Mouse (Mus musculus) spleen, postnatal 4 days (tissue): Measurements from ENCODE around the gene Onecut1.

ENCODE experiments used
- DNase-seq, 2 experiments: peaks; one replicate each; pipeline ENCODE4 v3.0.0; 2022; ENCODE audit warnings: low spot score in 2 of 2

Gene Onecut1

DNA sequence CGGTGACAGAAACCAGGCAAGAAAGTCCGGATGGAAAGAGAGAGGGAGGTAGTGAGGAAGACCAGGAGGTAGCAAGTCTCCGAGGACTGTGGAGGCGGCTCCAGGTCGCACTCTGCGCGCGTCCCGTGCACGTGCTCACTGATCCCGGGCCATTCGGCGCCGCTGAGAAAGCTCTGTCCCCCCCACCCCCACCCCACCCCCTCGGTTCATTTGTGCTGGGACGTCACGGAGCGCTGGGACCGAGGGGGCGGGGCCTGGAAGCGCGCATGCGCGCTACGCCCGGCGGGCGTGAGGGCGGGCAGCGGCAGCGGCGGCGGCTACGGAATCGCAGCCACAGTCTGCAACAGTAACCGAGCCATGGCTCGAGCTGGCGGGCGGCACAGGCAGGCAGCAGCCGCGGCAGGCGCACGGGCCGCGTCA lies at the start of gene Onecut1:
Gene Onecut1, plus strand, starts transcription at position 361 of the 420 bp plus-strand sequence.
- no peak for DNase-seq

GRCm38 (mm10) chr9:74819736-74820511 lies 41.8 kb upstream of the Onecut1 start:
- DNase-seq: no peak

DNA sequence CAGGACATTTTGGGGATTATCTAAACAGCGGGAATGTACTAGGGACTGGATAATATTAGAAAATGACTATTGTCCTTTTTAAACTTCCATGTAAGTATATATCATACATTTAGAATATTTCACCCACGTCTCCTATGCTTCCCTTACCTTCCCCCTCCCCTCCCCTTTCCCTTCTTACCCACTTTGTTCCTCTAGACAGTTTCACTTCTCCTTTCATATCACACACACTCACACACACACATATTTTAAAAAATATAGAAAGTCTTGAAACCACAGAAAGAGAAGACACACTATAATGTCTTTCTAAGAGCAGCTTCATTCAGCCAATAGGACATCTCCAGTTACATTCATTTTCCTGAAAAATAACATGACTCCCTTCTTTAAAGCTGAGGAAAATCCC lies 36.6 kb upstream of the Onecut1 start:
- no peak for DNase-seq

DNA sequence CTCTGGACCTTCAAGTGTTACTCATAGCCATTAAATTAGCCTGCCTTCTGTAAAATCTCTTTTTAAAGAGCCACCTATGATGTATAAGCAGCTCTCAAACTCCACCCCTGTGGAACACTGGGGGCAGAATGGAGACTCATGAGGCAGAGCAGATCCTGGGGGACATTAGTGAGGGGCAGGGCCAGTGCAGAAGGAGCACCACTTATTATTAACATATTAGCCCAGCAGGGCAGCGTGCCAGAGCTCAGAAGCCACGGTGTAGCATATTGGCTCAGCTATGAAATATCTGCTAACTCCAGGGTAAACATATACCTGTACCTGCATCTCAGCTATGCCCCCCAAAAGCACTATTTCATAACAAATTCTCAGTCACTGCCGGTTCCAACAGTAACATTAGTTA lies 32.5 kb upstream of the Onecut1 start:
- DNase-seq: no peak

- no peak for DNase-seq
Measured at GRCm38 (mm10) chr9:74842890-74843289, 18.8 kb upstream of the Onecut1 start.

GRCm38 (mm10) chr9:74846867-74847830 lies 14.6 kb upstream of the Onecut1 start:
- DNase-seq: no peak

DNA sequence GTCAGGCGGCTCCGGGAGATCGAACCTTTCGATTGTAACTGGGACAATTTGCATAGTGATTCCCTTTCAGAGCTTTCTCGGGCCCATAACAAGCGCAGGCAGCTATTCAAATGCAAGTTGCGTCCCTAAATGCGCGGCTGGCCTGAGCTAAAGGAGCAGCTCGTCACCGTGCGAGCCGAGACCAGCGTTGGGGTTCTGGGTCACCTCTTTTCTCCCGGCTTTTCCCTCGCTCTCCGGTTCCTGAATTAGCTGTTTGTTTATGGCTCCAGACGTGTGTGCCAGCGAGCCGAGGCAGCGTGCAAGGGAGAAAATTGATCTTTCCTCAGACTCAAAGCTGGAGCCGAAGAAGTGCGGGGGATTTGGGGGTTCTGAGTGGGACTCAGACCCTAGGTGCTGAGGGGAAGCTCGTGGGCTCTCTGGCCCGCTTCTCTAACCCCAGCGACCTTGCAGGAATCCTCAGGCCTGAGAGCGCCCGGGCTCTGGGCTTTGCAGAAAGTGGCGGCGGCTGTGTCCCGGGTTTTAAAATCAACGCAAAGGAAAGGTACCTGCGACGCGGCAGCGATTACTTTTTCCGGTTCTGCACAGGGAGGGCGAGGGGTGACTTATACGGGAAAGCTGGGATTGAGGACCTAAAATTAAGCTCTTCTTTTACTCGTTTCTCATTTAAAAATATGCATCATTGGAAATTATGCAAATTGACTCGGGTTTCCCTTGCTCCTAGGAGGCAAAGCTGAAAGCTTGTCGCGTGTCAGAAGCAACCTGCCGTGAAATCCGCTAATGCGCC lies 13.1 kb upstream of the Onecut1 start:
- DNase-seq: no peak

DNA sequence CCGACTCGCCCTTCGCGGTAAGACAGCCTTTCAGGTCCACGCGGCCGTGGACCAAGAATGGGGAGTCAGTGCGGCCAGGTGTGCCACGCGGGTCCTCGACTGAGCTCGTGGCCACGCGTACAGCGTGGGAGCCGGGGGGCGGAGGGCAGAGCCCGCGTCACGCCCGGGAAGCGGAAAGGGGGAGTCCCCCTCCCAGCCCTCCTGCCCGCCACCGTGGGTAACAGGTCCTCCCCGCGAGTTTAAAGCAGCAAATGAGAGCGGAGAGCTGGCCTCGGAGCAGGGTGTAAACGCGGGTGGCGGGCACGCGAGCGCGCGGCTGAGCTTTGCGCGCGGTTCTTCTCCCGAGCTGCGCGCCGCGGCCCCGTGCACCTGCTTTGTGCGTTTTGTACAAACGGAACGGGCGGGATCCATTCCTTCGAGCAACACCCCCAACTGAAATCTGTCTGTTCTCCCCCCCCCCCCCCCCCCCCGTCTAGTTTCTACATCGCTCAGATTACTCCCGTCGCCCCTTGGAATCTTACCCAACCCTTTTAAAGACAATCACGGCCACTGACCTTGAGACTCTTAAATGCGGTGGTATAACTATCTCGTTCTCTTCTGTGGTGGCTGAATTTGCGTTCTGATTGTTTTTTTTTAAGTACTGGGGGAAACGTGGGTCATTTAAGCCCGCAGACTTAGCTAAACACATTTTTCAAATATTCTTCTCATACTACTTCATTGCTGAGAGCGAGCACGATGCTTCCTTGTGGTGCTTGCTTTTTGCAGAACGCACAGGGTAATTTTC lies 12.3 kb upstream of the Onecut1 start:
- no peak for DNase-seq

DNA sequence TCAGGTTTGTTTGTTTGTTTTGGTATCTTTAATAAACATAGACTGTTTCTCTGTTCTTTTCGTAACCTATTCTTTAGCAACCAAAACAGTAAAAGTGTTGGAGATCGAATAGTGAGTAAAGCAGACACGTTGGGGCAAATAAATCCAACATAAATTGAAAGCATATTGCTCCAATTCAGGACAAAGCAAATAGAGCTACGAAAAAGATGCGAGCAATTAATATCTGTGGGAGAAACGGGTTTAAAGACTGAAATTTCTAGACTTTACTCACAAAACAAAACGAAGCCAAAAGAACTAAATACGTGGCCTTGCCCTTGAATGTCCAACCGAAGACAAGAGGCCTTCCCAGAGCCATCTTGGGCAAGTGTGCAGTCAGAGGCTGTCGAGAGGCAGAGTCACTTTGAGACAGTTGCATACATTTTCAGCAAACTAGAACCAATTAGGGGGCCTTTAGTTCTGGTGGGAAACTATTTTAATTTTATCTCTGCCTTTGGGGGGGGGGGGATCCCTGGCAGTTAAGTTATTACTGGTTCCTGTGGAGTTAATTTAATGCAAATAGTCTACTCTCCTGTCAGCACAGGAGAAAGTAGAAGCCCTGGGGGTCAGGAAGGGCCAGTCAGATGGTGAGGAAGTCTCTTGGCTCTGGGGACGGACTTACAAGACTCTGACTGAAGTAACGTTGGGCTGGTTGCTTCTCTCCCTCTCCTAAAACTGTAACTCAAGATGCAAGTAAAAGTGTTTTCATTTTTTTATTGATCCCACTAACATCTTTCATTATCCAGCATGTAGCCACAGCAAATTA lies 11.5 kb upstream of the Onecut1 start:
- DNase-seq: no peak

- no peak for DNase-seq
Measured at GRCm38 (mm10) chr9:74850781-74851145, 11.0 kb upstream of the Onecut1 start.

GRCm38 (mm10) chr9:74851601-74852000 lies 10.1 kb upstream of the Onecut1 start:
- no peak for DNase-seq

- no peak for DNase-seq
Measured at GRCm38 (mm10) chr9:74852361-74852760, 9.4 kb upstream of the Onecut1 start.

GRCm38 (mm10) chr9:74853191-74854072 lies 8.3 kb upstream of the Onecut1 start:
- no peak for DNase-seq

DNA sequence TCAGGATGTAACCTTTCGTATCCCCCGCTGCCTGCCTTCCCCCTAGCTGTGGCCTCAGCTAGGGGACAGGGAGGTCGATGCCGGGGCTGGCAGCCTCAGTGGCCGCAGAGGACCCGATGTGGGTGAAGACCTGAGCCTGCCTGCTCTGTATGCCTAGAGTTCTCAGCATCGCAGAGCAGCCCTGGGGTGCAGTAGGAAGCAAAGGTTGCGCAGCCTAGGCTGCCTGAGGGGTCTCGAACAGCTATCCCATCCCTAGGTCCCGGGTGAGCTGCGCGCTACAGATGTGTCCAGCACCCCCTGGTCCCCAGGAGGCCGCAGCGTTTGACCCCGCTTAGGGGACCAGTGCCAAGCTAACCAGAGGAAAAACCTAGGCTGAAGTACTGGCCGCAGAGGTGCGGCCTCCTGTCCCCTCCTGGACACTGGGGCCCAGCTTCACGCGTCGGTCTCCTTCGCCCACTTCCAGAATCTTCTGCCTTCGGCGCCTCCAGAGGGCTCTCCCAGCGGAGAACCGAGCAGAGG lies 7.6 kb upstream of the Onecut1 start:
- DNase-seq: no peak

DNA sequence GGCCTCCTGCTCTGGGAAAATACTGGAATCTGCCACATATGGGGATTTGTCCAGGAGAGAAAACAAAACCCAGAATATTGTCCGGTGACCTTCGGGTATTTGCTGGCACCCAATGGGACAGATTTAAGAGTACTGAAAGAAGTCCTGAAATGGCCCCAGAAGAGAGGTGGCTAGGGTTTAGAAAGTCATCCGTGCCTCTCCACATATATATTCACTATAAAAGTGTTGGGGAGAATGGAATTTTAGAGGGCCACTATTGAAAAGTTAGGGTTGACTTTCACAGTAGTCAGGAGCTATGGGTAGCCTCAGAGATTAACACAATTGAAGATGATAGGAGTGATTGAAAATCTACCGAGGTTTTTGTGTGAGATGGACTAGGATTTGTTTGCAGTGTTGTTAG lies 6.3 kb upstream of the Onecut1 start:
- DNase-seq: no peak

GRCm38 (mm10) chr9:74856578-74857507 lies 4.9 kb upstream of the Onecut1 start:
- DNase-seq: no peak

GRCm38 (mm10) chr9:74857508-74857840 lies 4.2 kb upstream of the Onecut1 start:
- DNase-seq: no peak

DNA sequence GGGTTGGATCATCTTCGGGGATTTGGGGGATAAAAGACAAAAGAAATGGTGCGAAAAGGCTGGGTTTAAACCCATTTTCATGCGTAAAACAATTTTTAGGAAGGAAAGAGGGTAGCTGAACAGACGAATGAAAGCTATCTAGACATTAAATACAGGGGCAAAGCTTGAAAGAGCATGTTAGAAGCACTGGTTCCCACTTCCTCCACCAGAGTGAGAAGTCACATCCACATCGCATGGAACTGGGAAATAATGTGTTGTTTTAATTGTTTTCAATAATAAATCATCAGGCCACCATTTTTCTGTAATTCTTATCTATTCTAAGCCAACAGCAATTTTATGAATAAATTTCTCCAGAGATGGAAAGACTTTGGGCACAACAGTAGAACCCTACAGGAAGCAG lies 3.6 kb upstream of the Onecut1 start:
- DNase-seq: no peak
